In genomic region chr8:123978166-123978838, GRCm38 (mm10) we compare ENCODE assay signal across 9 mouse cellular contexts. TPM values are rescaled to one million over a fixed set of nuclear protein-coding genes. Genes with fewer than 3 reads are reported as not detected.
A peak's percentile ranks its signal among the peaks of the same experiment; 100 is the strongest.
DNase-seq lines count a peak whose midpoint lies in the region; ATAC-seq and TF ChIP-seq lines count a peak whose summit lies in the region.
"Had no signal": no experiment of that assay in that cellular context is flagged by ENCODE, and none has a peak within 500 bp of the region (broad histone marks: within the 10 kb centered on the region; RNA-seq: fewer than 3 reads in every experiment).

No protein-coding gene starts in this region.

- no peaks in the 10 kb centered on the region for H3K27me3 ChIP-seq in lung, embryonic 15.5 days
- H3K27me3 ChIP-seq in heart, embryonic 12.5 days (replicated peaks) = no peaks in the 10 kb centered on the region
- H3K27me3 ChIP-seq in lung, postnatal 0 days (replicated peaks; ENCODE audit: insufficient read depth, low read length) = no peaks in the 10 kb centered on the region
- H3K27me3 ChIP-seq: neural tube, embryonic 12.5 days had no signal

- no peaks in the 10 kb centered on the region for H3K36me3 ChIP-seq in lung, embryonic 15.5 days
- peaks cover 9% of the 10 kb centered on the region; the same call in 1 of the 2 replicates for H3K36me3 ChIP-seq in heart, embryonic 12.5 days
- H3K36me3 ChIP-seq in lung, postnatal 0 days (ENCODE audit: insufficient read depth, low read length) = no peaks in the 10 kb centered on the region
- H3K36me3 ChIP-seq: neural tube, embryonic 12.5 days had no signal

- H3K4me2 ChIP-seq in lung, embryonic 15.5 days = peak overlapping the region; percentile 21
- H3K4me2 ChIP-seq in heart, embryonic 12.5 days = peak overlapping the region; percentile 57
- peak overlapping the region; percentile 14; the same call in 1 of the 2 replicates for H3K4me2 ChIP-seq in lung, postnatal 0 days (replicated peaks; ENCODE audit: low read depth, low read length)
- H3K4me2 ChIP-seq: neural tube, embryonic 12.5 days had no signal

- TF ChIP-seq CTCF in lung, adult 2 months (IDR thresholded peaks at IDR 0.05; ENCODE audit: insufficient read depth, low read length) = no peak
- no peak for TF ChIP-seq CTCF in lung, postnatal 0 days (IDR thresholded peaks at IDR 0.05)

- 34% methylated on average over 14 of the region's 14 CpGs for WGBS in lung, embryonic 15.5 days
- WGBS in lung, adult 2 months = 47% methylated on average over 14 of the region's 14 CpGs
- WGBS in heart, embryonic 12.5 days = 22% methylated on average over 14 of the region's 14 CpGs
- WGBS in lung, postnatal 0 days = 41% methylated on average over 14 of the region's 14 CpGs

- no peak overlapping the region for H3K9ac ChIP-seq in lung, embryonic 15.5 days
- peak overlapping the region; percentile 34 for H3K9ac ChIP-seq in heart, embryonic 12.5 days
- no peak overlapping the region for H3K9ac ChIP-seq in lung, postnatal 0 days (replicated peaks; ENCODE audit: low read depth)
- H3K9ac ChIP-seq: neural tube, embryonic 12.5 days had no signal

- H3K27ac ChIP-seq in lung, embryonic 15.5 days = peak overlapping the region; percentile 78
- H3K27ac ChIP-seq in heart, embryonic 12.5 days (ENCODE audit: poor library complexity, severe bottlenecking) = peak overlapping the region; percentile 86
- H3K27ac ChIP-seq in lung, postnatal 0 days (ENCODE audit: low read length) = peak overlapping the region; percentile 62; the same call in 1 of the 2 replicates
- H3K27ac ChIP-seq: neural tube, embryonic 12.5 days had no signal

- no peak for TF ChIP-seq EP300 in lung, postnatal 0 days (IDR thresholded peaks at IDR 0.05)

- TF ChIP-seq POLR2A in lung, adult 2 months (IDR thresholded peaks at IDR 0.05; ENCODE audit: borderline replicate concordance, extremely low read depth, low read depth, low read length) = no peak

- no peaks in the 10 kb centered on the region for H3K9me3 ChIP-seq in lung, embryonic 15.5 days
- no peaks in the 10 kb centered on the region for H3K9me3 ChIP-seq in heart, embryonic 12.5 days (replicated peaks)
- H3K9me3 ChIP-seq in lung, postnatal 0 days (ENCODE audit: low read length) = no peaks in the 10 kb centered on the region
- H3K9me3 ChIP-seq: neural tube, embryonic 12.5 days had no signal

- H3K4me1 ChIP-seq in lung, embryonic 15.5 days = peaks cover 18% of the 10 kb centered on the region
- H3K4me1 ChIP-seq in lung, adult 2 months (ENCODE audit: control insufficient read depth, insufficient read depth, low read length) = no peaks in the 10 kb centered on the region; the same call in none of the 2 replicates
- peaks cover 48% of the 10 kb centered on the region for H3K4me1 ChIP-seq in heart, embryonic 12.5 days (replicated peaks)
- H3K4me1 ChIP-seq in lung, postnatal 0 days (ENCODE audit: insufficient read depth, low read depth, low read length) = no peaks in the 10 kb centered on the region

- ATAC-seq in lung, embryonic 15.5 days (ENCODE audit: borderline replicate concordance, extremely low read depth, low FRiP score, low TSS enrichment) = no peak
- no peak for ATAC-seq in heart, embryonic 12.5 days (ENCODE audit: insufficient number of reproducible peaks, low FRiP score)
- ATAC-seq in lung, postnatal 0 days = peak; percentile 38

- peak; percentile 56 for DNase-seq in adrenal gland, postnatal 10 days
- no peak for DNase-seq in adrenal gland, postnatal 4 days (ENCODE audit: low spot score in 2 of 2)
- DNase-seq in lung, adult 2 months = no peak
- peak; percentile 67 for DNase-seq in lung, postnatal 0 days (ENCODE audit: low spot score)
- no peak for DNase-seq in thymus, postnatal 25 days
- DNase-seq in embryo, embryonic 11 days = no peak

- H3K4me3 ChIP-seq in lung, embryonic 15.5 days = no peak overlapping the region
- no peak overlapping the region for H3K4me3 ChIP-seq in lung, adult 2 months (replicated peaks; ENCODE audit: extremely low read depth, low read depth, low read length)
- H3K4me3 ChIP-seq in heart, embryonic 12.5 days = peak overlapping the region; percentile 97
- no peak overlapping the region for H3K4me3 ChIP-seq in lung, postnatal 0 days (ENCODE audit: low read depth, low read length)
- H3K4me3 ChIP-seq: neural tube, embryonic 12.5 days had no signal

RNA-seq across cellular contexts. Expression of gene Abcb10, which starts 4.6 kb away (rescaled TPM):
- total RNA-seq in adrenal gland, postnatal 10 days (2021) = 10 to 100 TPM; 18.9 to 25.4 TPM
- 10 to 100 TPM; 19.4 to 24.5 TPM for total RNA-seq in adrenal gland, postnatal 4 days (2021)
- polyA plus RNA-seq in lung, embryonic 15.5 days (2015; fragmentation: Nextera tagmentation; extraction: Ambion mirVana) = 16.3 TPM in 2 replicates
- 10.9 and 12.6 TPM in 2 replicates for polyA plus RNA-seq in lung, adult 2 months (2012; rRNA removed)
- 36.1 and 37.3 TPM in 2 replicates for polyA plus RNA-seq in heart, embryonic 12.5 days (2016; fragmentation: Nextera tagmentation; extraction: Ambion mirVana)
- polyA plus RNA-seq in lung, postnatal 0 days (2015; fragmentation: Nextera tagmentation; extraction: Ambion mirVana) = 10.4 and 11.0 TPM in 2 replicates

RNA-seq across cellular contexts. Expression of gene Nup133, which starts 29.2 kb away (rescaled TPM):
- 10 to 100 TPM; 19.7 to 24.6 TPM for total RNA-seq in adrenal gland, postnatal 10 days (2021)
- total RNA-seq in adrenal gland, postnatal 4 days (2021) = 10 to 100 TPM; 32.2 to 33.4 TPM
- polyA plus RNA-seq in lung, embryonic 15.5 days (2015; fragmentation: Nextera tagmentation; extraction: Ambion mirVana) = 39.1 and 42.5 TPM in 2 replicates
- polyA plus RNA-seq in lung, adult 2 months (2012; rRNA removed) = 7.3 and 10.8 TPM in 2 replicates
- polyA plus RNA-seq in heart, embryonic 12.5 days (2016; fragmentation: Nextera tagmentation; extraction: Ambion mirVana) = 32.1 and 32.5 TPM in 2 replicates
- 10.8 and 12.3 TPM in 2 replicates for polyA plus RNA-seq in lung, postnatal 0 days (2015; fragmentation: Nextera tagmentation; extraction: Ambion mirVana)

RNA-seq across cellular contexts. Expression of gene Taf5l, which starts 42.9 kb away (rescaled TPM):
- 10 to 100 TPM; 26.5 to 26.8 TPM for total RNA-seq in adrenal gland, postnatal 10 days (2021)
- total RNA-seq in adrenal gland, postnatal 4 days (2021) = 10 to 100 TPM; 33.7 to 34.4 TPM
- 37.0 and 38.4 TPM in 2 replicates for polyA plus RNA-seq in lung, embryonic 15.5 days (2015; fragmentation: Nextera tagmentation; extraction: Ambion mirVana)
- 22.7 and 26.0 TPM in 2 replicates for polyA plus RNA-seq in lung, adult 2 months (2012; rRNA removed)
- polyA plus RNA-seq in heart, embryonic 12.5 days (2016; fragmentation: Nextera tagmentation; extraction: Ambion mirVana) = 31.2 and 32.2 TPM in 2 replicates
- 17.8 and 18.6 TPM in 2 replicates for polyA plus RNA-seq in lung, postnatal 0 days (2015; fragmentation: Nextera tagmentation; extraction: Ambion mirVana)

RNA-seq across cellular contexts. Expression of gene Urb2, which starts 43.0 kb away (rescaled TPM):
- total RNA-seq in adrenal gland, postnatal 10 days (2021) = 10 to 100 TPM; 10.5 to 12.3 TPM
- 10 to 100 TPM; 14.1 to 14.3 TPM for total RNA-seq in adrenal gland, postnatal 4 days (2021)
- 3.5 and 4.3 TPM in 2 replicates for polyA plus RNA-seq in lung, embryonic 15.5 days (2015; fragmentation: Nextera tagmentation; extraction: Ambion mirVana)
- polyA plus RNA-seq in lung, adult 2 months (2012; rRNA removed) = 3.1 and 4.3 TPM in 2 replicates
- 5.6 TPM in 2 replicates for polyA plus RNA-seq in heart, embryonic 12.5 days (2016; fragmentation: Nextera tagmentation; extraction: Ambion mirVana)
- 0.88 and 1.1 TPM in 2 replicates for polyA plus RNA-seq in lung, postnatal 0 days (2015; fragmentation: Nextera tagmentation; extraction: Ambion mirVana)

Comparison
In these comparisons a context has a peak if more than half of its experiments do, and no peak if none do; other contexts are left out.
1. DNase-seq: peak in adrenal gland, postnatal 10 days (single experiment) and lung, postnatal 0 days (single experiment); none in adrenal gland, postnatal 4 days (0 of 2), lung, adult 2 months (single experiment), thymus, postnatal 25 days (single experiment) and embryo, embryonic 11 days (single experiment).
2. Peak in every context shown above with its lines, with median percentiles within 50 percentile points of each other: H3K27ac ChIP-seq and H3K4me2 ChIP-seq.